Mouse (Mus musculus): ENCODE data around the gene Rmnd1.
"Not testable (repeated sequence)": the region's sequence is repeated elsewhere in the genome, so short reads cannot be mapped to it uniquely, and the experiment has no call there.

The Rmnd1 gene

DNA sequence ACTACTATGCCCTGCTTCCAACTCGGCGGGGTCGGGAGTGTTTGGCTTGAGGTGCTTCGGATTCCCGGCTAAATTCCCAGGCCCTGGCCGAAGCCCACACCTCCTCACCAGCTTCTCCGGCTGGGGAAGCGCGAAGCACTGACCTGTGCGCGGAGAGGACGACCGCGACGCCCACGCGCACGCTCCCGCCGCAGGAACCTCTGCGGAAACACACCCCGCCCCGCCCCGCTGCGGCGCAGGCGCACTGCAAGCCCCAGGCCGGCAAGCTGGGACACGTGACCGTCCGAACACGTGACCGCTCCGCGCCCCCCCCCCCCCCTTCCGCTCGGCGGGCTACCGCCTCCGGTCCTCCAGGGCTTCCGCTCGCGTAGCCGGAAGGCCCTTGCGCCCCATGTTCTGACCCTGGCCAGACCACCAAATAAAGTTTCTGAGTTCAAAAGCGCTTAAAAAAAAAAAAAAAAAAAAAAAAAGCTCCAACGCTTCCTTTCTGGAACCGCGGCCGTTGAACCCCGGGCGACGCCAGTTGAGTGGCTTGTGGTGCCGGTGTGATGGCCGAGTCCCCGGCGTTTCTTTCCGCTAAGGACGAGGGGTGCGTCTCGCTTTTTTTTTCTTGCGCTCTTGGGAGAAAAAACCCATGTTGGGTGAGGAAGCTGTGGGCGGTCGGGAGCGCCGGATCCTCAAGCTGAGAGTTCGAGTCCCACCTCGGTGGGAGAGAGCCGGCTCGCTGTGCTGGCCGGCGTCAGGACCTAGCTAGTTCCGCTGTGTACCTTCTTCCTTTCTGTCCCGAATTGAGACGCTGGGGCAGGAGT lies at the start of gene Rmnd1, which contains the start of gene Armt1:
Gene Rmnd1 (minus strand): TSS at position 266 of the 809 bp plus-strand sequence.
Gene Armt1 (plus strand): TSS at position 345 of the 809 bp plus-strand sequence.
- in situ Hi-C loops (cut with MboI; ENCODE audit: low sequenced_read_pairs): no loop called here

DNA sequence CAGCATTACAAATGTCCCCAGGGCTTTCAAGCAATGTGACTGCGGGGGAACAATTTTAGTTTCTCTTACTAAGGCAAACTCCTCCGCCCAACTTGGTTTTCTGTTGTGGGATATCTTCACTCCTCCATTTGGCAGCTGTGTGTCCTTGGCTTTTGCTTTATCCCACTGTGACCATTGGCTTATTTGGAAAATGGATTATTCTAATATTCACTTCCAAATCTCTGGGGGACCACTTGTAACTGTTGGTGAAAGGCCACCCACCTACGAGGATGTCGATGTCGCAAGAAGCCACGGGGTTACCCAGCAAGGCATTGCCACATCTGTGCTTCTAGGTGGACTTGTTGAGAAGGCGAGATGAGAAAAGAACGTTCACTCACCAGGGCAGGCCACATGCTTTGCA lies 49.5 kb upstream of the Rmnd1 start:
- in situ Hi-C loops (cut with MboI; ENCODE audit: low sequenced_read_pairs): no loop called here

- in situ Hi-C loops (cut with MboI; ENCODE audit: low sequenced_read_pairs): no loop called here
Observed at GRCm38 (mm10) chr10:4480929-4481328, 48.7 kb upstream of the Rmnd1 start.

DNA sequence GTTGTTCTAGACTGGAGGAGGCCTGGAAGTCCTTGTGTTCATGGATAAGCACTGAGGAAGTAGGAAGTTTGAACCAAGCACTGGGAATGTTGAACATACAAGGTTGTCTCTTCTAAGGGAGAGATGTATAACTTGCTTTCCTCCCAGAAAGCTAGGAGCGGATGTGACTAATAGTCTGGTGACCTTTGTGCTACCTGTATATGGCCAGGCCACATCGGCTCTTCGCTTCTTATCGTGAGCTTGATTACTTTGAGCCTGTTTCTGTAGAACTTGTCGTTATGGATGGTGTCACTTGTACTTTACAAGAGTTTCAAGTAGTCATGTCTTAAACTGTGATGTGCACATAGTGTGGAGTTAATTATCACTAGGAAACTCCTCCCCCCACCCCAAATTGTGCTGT lies 44.4 kb upstream of the Rmnd1 start:
- in situ Hi-C loops (cut with MboI; ENCODE audit: low sequenced_read_pairs): no loop called here

DNA sequence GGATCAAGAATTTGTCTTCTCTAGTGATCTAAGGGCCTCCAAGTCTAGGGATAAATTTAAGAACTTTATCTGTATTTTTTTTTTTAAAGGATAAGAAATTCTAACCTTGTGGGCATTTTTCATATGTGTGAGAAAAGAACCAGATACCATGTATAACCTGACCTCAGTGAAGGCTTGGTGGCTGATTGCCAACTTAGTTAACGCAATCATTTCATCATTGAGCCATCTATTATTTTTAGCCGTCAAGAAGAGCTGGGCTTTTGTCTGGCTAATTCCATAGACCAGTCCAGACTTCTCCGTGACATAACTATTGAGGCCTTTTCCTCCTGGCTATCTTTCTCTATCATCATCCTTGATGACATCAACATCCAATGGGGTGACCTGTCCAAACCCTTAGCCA lies 43.2 kb upstream of the Rmnd1 start:
- in situ Hi-C loops (cut with MboI; ENCODE audit: low sequenced_read_pairs): no loop called here

DNA sequence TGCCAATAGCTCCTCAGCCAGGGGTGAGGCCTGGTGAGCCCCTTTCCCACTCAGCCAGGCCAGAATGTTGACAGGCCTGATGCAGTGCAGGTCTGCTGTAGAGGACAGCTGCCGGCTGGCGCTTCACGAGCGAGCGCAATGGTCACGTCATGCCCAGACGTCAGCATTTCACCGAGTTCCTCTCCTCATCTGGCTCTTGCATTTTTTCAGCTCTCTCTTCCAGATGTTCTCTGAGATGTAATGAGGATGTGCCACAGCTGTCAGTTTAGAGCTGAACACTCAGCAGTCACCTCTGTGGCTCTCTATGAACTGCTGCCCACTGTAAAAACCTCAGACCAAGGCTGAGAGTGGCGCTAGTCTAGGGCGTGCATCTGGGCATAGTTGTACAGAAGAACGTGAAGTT lies 41.4 kb upstream of the Rmnd1 start:
- in situ Hi-C loops (cut with MboI; ENCODE audit: low sequenced_read_pairs): no loop called here

- in situ Hi-C loops (cut with MboI; ENCODE audit: low sequenced_read_pairs): no loop called here
Observed at GRCm38 (mm10) chr10:4469406-4469805, 37.2 kb upstream of the Rmnd1 start.

DNA sequence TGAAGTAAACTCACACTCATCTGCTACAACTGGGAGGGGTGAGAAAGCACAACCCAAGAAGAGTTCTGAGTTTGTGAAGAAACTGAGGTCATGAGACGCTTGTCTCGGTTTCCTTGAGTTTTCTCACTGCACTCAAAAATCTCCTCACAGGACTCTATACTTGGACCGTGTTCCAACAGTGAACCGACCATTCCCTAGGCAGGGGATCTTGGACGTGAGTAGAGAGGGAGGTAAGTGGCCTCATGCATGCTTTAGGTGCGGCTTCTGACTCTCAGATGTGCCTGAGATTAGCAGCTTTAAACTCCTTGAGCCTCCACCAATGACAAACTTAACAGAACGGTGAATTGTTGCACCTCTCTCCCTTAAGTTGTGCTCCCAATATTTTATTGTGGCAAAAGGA lies 33.6 kb upstream of the Rmnd1 start:
- in situ Hi-C loops (cut with MboI; ENCODE audit: low sequenced_read_pairs): no loop called here

GRCm38 (mm10) chr10:4460201-4460600 lies 28.0 kb upstream of the Rmnd1 start:
- in situ Hi-C loops (cut with MboI; ENCODE audit: low sequenced_read_pairs): no loop called here

DNA sequence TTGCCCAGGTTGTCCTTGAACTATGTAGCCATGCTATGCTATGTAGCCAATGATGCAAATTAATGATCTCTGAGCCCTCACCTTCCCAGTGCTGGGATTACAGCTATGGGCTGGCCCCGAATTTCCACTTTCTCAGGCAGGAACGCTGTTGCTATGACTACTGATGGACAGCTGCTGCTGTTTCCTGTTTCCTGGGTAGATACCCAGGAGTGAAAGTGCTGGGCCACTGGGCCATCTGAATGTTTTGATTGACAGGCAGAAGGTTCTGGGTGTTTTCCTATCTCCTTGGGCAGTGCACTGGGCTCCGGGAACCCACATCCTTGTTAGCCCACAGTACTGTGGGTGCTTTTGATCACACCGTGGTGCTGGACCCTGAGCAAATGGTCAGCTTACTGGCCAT lies 24.2 kb upstream of the Rmnd1 start:
- in situ Hi-C loops (cut with MboI; ENCODE audit: low sequenced_read_pairs): no loop called here

DNA sequence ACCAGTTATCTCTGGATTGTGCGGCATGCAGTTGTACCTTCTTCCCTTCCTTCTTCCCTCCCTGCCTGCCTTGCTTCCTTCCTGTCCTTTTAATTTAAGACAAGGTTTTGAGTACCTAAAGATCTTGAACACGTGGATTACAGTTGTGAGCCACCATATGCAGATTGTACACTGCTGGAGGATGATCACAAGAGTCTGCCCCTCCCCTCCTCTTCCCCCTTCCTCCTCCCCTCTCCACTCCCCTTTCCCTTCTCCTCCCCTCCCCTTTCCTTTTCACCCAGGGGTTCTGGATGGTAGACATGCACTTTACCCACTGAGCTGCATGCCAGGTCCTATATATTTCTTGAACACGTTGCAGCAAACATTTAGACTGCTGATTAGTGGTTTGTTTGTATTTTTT lies 3.2 kb upstream of the Rmnd1 start:
- in situ Hi-C loops (cut with MboI; ENCODE audit: low sequenced_read_pairs): no loop called here

DNA sequence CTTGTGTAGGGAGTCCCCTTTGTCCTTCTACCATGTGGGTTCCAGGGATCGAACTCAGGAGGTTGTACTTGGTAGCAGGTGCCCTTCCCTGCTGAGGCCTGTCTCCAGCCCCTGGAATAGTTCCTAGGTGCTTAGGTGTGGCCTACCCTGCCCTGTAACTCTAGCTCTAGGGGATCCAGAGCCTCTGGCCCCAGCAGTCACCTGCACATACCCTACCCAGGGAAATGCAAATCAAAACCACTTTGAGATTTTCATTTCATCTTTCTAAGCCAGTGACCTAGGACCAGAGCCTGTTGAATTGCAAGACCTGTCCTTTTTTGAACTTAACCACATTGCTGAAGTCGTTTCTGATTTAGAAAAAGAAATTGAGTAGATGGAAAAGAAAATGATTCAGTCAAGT lies 1.7 kb upstream of the Rmnd1 start:
- in situ Hi-C loops (cut with MboI; ENCODE audit: low sequenced_read_pairs): not testable (repeated sequence)

- in situ Hi-C loops (cut with MboI; ENCODE audit: low sequenced_read_pairs): no loop called here
Observed at GRCm38 (mm10) chr10:4432996-4433755, 988 bp upstream of the Rmnd1 start.

DNA sequence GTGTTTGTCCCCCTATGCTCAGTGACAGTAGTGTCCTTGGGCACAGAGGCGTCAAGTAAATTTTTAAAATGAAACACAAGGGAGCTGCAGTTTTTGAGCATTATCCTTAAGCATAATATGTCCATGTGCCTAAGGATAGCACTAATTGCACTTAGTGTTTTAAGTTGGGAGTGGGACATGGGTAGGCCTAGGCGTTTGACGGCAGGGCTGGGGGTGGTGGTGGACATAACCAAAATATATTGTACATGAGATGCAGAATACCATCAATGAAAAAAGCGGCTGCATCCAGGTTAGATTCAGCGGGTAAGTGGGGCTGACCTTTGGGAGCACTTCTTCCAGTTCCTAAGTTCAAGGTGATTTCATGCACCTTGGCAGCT lies 454 bp downstream of the Rmnd1 start:
- in situ Hi-C loops (cut with MboI; ENCODE audit: low sequenced_read_pairs): no loop called here

- in situ Hi-C loops (cut with MboI; ENCODE audit: low sequenced_read_pairs): no loop called here
Observed at GRCm38 (mm10) chr10:4430826-4431225, 1.4 kb downstream of the Rmnd1 start.

GRCm38 (mm10) chr10:4430399-4430798 lies 1.8 kb downstream of the Rmnd1 start:
- in situ Hi-C loops (cut with MboI; ENCODE audit: low sequenced_read_pairs): no loop called here

- in situ Hi-C loops (cut with MboI; ENCODE audit: low sequenced_read_pairs): no loop called here
Observed at GRCm38 (mm10) chr10:4425245-4425644, 6.9 kb downstream of the Rmnd1 start.

- in situ Hi-C loops (cut with MboI; ENCODE audit: low sequenced_read_pairs): loop anchor here (25.0 kb wide), 1 partner anchor 755 kb away; no protein-coding TSS in a partner anchor
Observed at GRCm38 (mm10) chr10:4407191-4407590, 25.0 kb downstream of the Rmnd1 start.

GRCm38 (mm10) chr10:4405511-4405910 lies 26.7 kb downstream of the Rmnd1 start:
- in situ Hi-C loops (cut with MboI; ENCODE audit: low sequenced_read_pairs): loop anchor here (25.0 kb wide), 1 partner anchor 757 kb away; no protein-coding TSS in a partner anchor

- in situ Hi-C loops (cut with MboI; ENCODE audit: low sequenced_read_pairs): loop anchor here (25.0 kb wide), 1 partner anchor 757 kb away; no protein-coding TSS in a partner anchor
Observed at GRCm38 (mm10) chr10:4404895-4405491, 27.2 kb downstream of the Rmnd1 start.

GRCm38 (mm10) chr10:4398058-4398457 lies 34.1 kb downstream of the Rmnd1 start:
- in situ Hi-C loops (cut with MboI; ENCODE audit: low sequenced_read_pairs): no loop called here

DNA sequence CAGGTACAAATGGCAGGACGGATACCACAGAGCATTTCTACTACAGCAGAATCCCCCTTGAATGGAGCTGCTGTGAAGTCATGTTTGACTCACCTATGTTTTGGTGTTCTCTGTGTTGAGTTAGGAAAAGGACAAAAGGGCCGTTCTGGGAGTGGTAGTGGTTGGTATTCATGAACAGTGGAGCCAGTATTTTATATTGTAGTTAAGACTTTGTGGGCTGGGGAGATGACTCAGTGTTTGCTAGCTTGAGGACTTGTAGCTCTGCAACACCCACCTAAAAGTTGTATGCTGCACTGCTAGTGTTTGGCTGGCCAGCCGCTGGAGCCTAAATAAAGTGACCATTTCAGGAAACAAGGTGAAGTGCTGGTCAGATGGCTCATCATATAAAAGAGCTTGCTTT lies 36.9 kb downstream of the Rmnd1 start:
- in situ Hi-C loops (cut with MboI; ENCODE audit: low sequenced_read_pairs): no loop called here
